Mouse (Mus musculus): ENCODE measurements around the gene Kcnk2. TPM values are rescaled to one million over a fixed set of nuclear protein-coding genes. Genes with fewer than 3 reads are reported as not detected.

Gene Kcnk2
- polyA plus RNA-seq, 1 experiment from 2014 or later: 26.0 TPM

- WGBS: 74% methylated on average over 7 of the region's 7 CpGs
- Histone ChIP-seq H3K27ac (ENCODE audit: low read length) (no peak overlapping the region), H3K4me2 (ENCODE audit: low read length) (no peak overlapping the region), H3K36me3 (ENCODE audit: control insufficient read depth, insufficient read depth) (no peaks in the 10 kb centered on the region), H3K4me3 (replicated peaks; ENCODE audit: low read length) (no peak overlapping the region), H3K9ac (replicated peaks; ENCODE audit: low read depth, low read length) (no peak overlapping the region), H3K27me3 (replicated peaks; ENCODE audit: control insufficient read depth, insufficient read depth, low read length) (no peaks in the 10 kb centered on the region), H3K4me1 (replicated peaks; ENCODE audit: control insufficient read depth, insufficient read depth, low read length) (peaks cover 8% of the 10 kb centered on the region; the same call in 1 of the 2 replicates), H3K9me3 (ENCODE audit: control insufficient read depth, low read length) (no peaks in the 10 kb centered on the region)
- ATAC-seq: no peak
Observed at GRCm38 (mm10) chr1:189313750-189314149, 88.3 kb downstream of the Kcnk2 start.

DNA sequence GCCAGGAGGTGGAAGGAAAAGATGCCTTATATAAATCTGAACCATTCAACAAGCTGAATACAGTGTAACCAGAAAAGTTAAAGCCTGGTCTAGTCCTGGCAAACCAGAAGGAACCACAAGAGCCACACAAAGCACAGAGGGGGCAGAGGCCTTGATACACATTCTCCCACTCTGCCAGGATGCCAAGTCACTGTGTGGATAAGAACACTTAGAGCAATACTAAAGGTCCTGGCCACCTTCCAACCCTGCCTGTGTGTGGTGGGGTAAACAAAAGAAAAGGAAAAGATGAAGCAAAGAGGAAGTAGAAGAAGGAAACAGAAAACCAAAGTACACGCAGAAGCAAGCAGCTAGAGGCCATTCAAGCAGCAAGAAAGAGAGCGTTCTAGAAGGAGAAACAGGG, 91.9 kb downstream of the Kcnk2 start:
- Histone ChIP-seq H3K36me3 (ENCODE audit: control insufficient read depth, insufficient read depth) (no peaks in the 10 kb centered on the region), H3K9me3 (ENCODE audit: control insufficient read depth, low read length) (no peaks in the 10 kb centered on the region), H3K27me3 (replicated peaks; ENCODE audit: control insufficient read depth, insufficient read depth, low read length) (no peaks in the 10 kb centered on the region), H3K4me3 (replicated peaks; ENCODE audit: low read length) (no peak overlapping the region), H3K4me1 (replicated peaks; ENCODE audit: control insufficient read depth, insufficient read depth, low read length) (peaks cover 8% of the 10 kb centered on the region; the same call in 1 of the 2 replicates), H3K9ac (replicated peaks; ENCODE audit: low read depth, low read length) (no peak overlapping the region), H3K4me2 (ENCODE audit: low read length) (no peak overlapping the region), H3K27ac (ENCODE audit: low read length) (no peak overlapping the region)
- WGBS: 40% methylated on average over 2 of the region's 2 CpGs
- no peak for ATAC-seq

GRCm38 (mm10) chr1:189304988-189305522, 97.0 kb downstream of the Kcnk2 start:
- no peak for ATAC-seq
- Histone ChIP-seq H3K27ac (ENCODE audit: low read length) (no peak overlapping the region), H3K4me2 (ENCODE audit: low read length) (no peak overlapping the region), H3K4me1 (replicated peaks; ENCODE audit: control insufficient read depth, insufficient read depth, low read length) (peaks cover 4% of the 10 kb centered on the region; the same call in 1 of the 2 replicates), H3K9ac (replicated peaks; ENCODE audit: low read depth, low read length) (no peak overlapping the region), H3K27me3 (replicated peaks; ENCODE audit: control insufficient read depth, insufficient read depth, low read length) (no peaks in the 10 kb centered on the region), H3K9me3 (ENCODE audit: control insufficient read depth, low read length) (no peaks in the 10 kb centered on the region), H3K36me3 (ENCODE audit: control insufficient read depth, insufficient read depth) (no peaks in the 10 kb centered on the region), H3K4me3 (replicated peaks; ENCODE audit: low read length) (no peak overlapping the region)
- WGBS: 76% methylated on average over 8 of the region's 8 CpGs

GRCm38 (mm10) chr1:189303001-189303400, 99.1 kb downstream of the Kcnk2 start:
- ATAC-seq: no peak
- WGBS: 81% methylated on average over 3 of the region's 3 CpGs
- no peak overlapping the region for H3K4me3 ChIP-seq (replicated peaks; ENCODE audit: low read length)
- no peak overlapping the region for H3K9ac ChIP-seq (replicated peaks; ENCODE audit: low read depth, low read length)
- H3K4me2 ChIP-seq (ENCODE audit: low read length): no peak overlapping the region
- H3K9me3 ChIP-seq (ENCODE audit: control insufficient read depth, low read length): no peaks in the 10 kb centered on the region
- no peaks in the 10 kb centered on the region for H3K4me1 ChIP-seq (replicated peaks; ENCODE audit: control insufficient read depth, insufficient read depth, low read length)
- H3K27ac ChIP-seq (ENCODE audit: low read length): no peak overlapping the region
- H3K36me3 ChIP-seq (ENCODE audit: control insufficient read depth, insufficient read depth): no peaks in the 10 kb centered on the region
- no peaks in the 10 kb centered on the region for H3K27me3 ChIP-seq (replicated peaks; ENCODE audit: control insufficient read depth, insufficient read depth, low read length)

DNA sequence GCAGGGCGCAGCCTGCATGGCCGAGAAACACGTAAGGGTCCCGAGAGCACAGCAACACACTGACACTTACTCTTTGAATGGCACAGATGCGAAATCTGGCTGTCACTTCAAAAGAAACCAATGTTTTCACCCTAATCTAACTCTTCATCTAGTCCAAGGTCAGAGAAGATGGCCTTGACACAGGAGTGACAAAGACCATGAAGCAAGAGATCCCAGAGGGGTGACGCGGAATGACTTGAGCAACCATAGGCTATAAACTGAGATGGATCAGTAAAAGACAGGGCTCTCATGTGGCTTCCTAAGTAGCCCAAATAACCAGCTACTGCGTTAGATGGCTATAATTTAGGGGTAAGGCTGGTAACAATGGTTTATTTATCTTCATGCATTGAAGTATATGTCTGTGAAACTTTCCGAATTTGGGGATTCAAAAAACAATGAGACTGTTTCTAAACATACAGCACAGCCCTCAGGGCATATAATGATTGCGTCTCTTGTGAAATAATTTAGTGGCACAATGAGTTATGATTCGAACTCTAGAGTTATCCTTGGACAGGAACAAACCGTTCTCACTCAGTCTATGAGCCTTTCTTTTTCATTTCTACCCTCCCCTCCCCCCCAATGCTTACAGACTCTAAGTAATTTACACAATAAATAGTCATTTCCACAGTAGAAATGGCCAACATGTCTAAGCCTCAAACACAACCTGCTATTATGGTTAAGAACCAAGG, 108.2 kb downstream of the Kcnk2 start:
- Histone ChIP-seq H3K27me3 (replicated peaks; ENCODE audit: control insufficient read depth, insufficient read depth, low read length) (no peaks in the 10 kb centered on the region), H3K4me1 (replicated peaks; ENCODE audit: control insufficient read depth, insufficient read depth, low read length) (no peaks in the 10 kb centered on the region), H3K36me3 (ENCODE audit: control insufficient read depth, insufficient read depth) (no peaks in the 10 kb centered on the region), H3K9ac (replicated peaks; ENCODE audit: low read depth, low read length) (no peak overlapping the region), H3K4me2 (ENCODE audit: low read length) (no peak overlapping the region), H3K4me3 (replicated peaks; ENCODE audit: low read length) (no peak overlapping the region), H3K27ac (ENCODE audit: low read length) (no peak overlapping the region), H3K9me3 (ENCODE audit: control insufficient read depth, low read length) (no peaks in the 10 kb centered on the region)
- WGBS: 92% methylated on average over 12 of the region's 12 CpGs
- ATAC-seq: no peak

DNA sequence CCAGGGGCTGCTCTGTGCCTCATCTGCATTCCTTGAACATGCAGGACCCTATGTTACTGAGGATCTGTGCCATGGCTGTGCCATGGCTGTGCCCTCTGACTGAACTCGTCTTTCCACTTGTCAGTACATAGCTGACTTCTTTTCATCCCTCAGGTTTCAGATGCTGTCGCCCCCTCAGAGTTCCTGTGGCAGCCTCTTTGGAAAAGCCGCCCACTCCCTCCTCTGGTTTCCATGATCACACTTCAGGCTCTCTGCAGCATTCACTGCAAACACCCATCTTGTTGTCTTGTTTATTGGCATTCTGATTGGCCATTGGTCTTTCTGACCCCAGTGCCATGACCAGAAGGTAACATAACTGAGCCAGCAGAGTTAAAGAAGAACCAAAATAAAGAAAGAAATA, 111.2 kb downstream of the Kcnk2 start:
- Histone ChIP-seq H3K4me3 (replicated peaks; ENCODE audit: low read length) (no peak overlapping the region), H3K9me3 (ENCODE audit: control insufficient read depth, low read length) (no peaks in the 10 kb centered on the region), H3K4me1 (replicated peaks; ENCODE audit: control insufficient read depth, insufficient read depth, low read length) (no peaks in the 10 kb centered on the region), H3K27me3 (replicated peaks; ENCODE audit: control insufficient read depth, insufficient read depth, low read length) (no peaks in the 10 kb centered on the region), H3K27ac (ENCODE audit: low read length) (no peak overlapping the region), H3K4me2 (ENCODE audit: low read length) (no peak overlapping the region), H3K9ac (replicated peaks; ENCODE audit: low read depth, low read length) (no peak overlapping the region), H3K36me3 (ENCODE audit: control insufficient read depth, insufficient read depth) (no peaks in the 10 kb centered on the region)
- no peak for ATAC-seq
- 67% methylated on average over 3 of the region's 3 CpGs for WGBS

DNA sequence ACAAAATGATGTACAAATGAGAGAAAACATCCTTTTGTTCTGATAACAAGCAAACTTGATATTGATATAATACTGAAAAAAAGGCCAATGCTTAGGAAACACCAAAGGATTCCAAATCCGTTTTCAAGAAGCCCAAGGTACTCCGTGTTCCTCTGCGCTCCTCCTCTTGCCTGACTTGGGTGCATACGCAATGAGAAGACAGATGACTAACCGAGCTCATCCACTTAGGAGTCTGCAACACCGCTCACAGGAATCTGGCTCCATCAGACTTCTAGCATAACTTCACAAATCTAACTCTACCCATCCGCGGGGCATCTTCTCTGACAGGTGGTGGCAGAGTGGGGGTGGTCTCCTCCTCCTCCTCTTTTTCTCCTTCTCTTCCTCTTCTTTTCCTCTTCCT, 113.1 kb downstream of the Kcnk2 start:
- Histone ChIP-seq H3K27me3 (replicated peaks; ENCODE audit: control insufficient read depth, insufficient read depth, low read length) (no peaks in the 10 kb centered on the region), H3K9ac (replicated peaks; ENCODE audit: low read depth, low read length) (no peak overlapping the region), H3K4me1 (replicated peaks; ENCODE audit: control insufficient read depth, insufficient read depth, low read length) (no peaks in the 10 kb centered on the region), H3K4me2 (ENCODE audit: low read length) (no peak overlapping the region), H3K36me3 (ENCODE audit: control insufficient read depth, insufficient read depth) (no peaks in the 10 kb centered on the region), H3K9me3 (ENCODE audit: control insufficient read depth, low read length) (0 out of 2 replicates have a peak, but pooled peaks cover 4% of the 10 kb centered on the region), H3K4me3 (replicated peaks; ENCODE audit: low read length) (no peak overlapping the region), H3K27ac (ENCODE audit: low read length) (no peak overlapping the region)
- WGBS: 90% methylated on average over 8 of the region's 8 CpGs
- ATAC-seq: no peak

GRCm38 (mm10) chr1:189272281-189272680, 129.8 kb downstream of the Kcnk2 start:
- H3K36me3 ChIP-seq (ENCODE audit: control insufficient read depth, insufficient read depth): no peaks in the 10 kb centered on the region
- no peaks in the 10 kb centered on the region for H3K4me1 ChIP-seq (replicated peaks; ENCODE audit: control insufficient read depth, insufficient read depth, low read length)
- no peak overlapping the region for H3K27ac ChIP-seq (ENCODE audit: low read length)
- ATAC-seq: no peak
- no peaks in the 10 kb centered on the region for H3K9me3 ChIP-seq (ENCODE audit: control insufficient read depth, low read length)
- H3K27me3 ChIP-seq (replicated peaks; ENCODE audit: control insufficient read depth, insufficient read depth, low read length): no peaks in the 10 kb centered on the region
- no peak overlapping the region for H3K4me2 ChIP-seq (ENCODE audit: low read length)
- no peak overlapping the region for H3K4me3 ChIP-seq (replicated peaks; ENCODE audit: low read length)
- WGBS: 92% methylated on average over 2 of the region's 2 CpGs
- H3K9ac ChIP-seq (replicated peaks; ENCODE audit: low read depth, low read length): no peak overlapping the region

GRCm38 (mm10) chr1:189253631-189254030, 148.4 kb downstream of the Kcnk2 start:
- no peak for ATAC-seq
- Histone ChIP-seq H3K27ac (ENCODE audit: low read length) (no peak overlapping the region), H3K4me3 (replicated peaks; ENCODE audit: low read length) (no peak overlapping the region), H3K4me2 (ENCODE audit: low read length) (no peak overlapping the region), H3K36me3 (ENCODE audit: control insufficient read depth, insufficient read depth) (0 out of 2 replicates have a peak, but pooled peaks cover 2% of the 10 kb centered on the region), H3K4me1 (replicated peaks; ENCODE audit: control insufficient read depth, insufficient read depth, low read length) (no peaks in the 10 kb centered on the region), H3K9ac (replicated peaks; ENCODE audit: low read depth, low read length) (no peak overlapping the region), H3K27me3 (replicated peaks; ENCODE audit: control insufficient read depth, insufficient read depth, low read length) (no peaks in the 10 kb centered on the region), H3K9me3 (ENCODE audit: control insufficient read depth, low read length) (no peaks in the 10 kb centered on the region)
